In the genomic region with DNA sequence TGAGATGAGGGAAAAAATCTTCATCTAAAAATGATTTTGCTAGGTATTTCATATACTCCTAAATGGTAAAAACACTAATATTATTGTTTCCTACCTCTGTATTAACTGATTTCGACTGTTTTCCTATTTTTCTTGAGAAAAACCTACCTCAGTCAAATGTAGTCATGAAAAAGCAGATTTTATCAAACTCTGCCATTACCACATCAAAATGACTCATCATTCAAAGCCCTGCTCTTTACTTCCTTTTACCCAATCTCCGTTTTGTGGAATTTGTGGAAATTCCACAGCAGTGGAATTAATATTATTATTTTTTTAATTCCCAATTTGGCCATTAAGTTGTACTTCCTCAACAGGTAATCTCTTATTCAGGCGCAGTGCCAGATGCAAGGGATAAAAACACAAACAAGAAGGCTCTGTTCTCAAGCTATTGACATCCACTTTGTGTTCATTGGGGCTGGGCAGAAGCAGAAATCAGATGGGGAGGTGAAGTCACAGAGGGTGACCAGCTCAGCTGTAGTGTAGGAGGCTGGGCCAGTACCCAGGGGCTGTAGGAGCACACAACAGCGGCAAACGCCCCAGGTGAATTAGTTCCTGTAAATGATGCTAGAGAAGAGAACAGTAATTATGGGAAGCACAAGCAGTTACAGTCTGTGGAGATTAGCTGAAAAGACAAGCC, we compare ENCODE assay signal across 13 mouse cellular contexts.
DNase-seq lines count a peak whose midpoint lies in the region; ATAC-seq lines count a peak whose summit lies in the region.
"Had no signal": no experiment of that assay in that cellular context is flagged by ENCODE, and none has a peak within 500 bp of the region (broad histone marks: within the 10 kb centered on the region; RNA-seq: fewer than 3 reads in every experiment).

No protein-coding gene starts in this region.

- 60% methylated on average over 5 of the region's 5 CpGs for WGBS in lung, embryonic 16.5 days
- WGBS in liver, embryonic 11.5 days: 63% methylated on average over 5 of the region's 5 CpGs
- WGBS in stomach, embryonic 16.5 days: 61% methylated on average over 5 of the region's 5 CpGs
- WGBS in hindbrain, embryonic 14.5 days: 81% methylated on average over 5 of the region's 5 CpGs

- no peak overlapping the region for H3K9ac ChIP-seq in lung, embryonic 16.5 days (ENCODE audit: low read length)
- no peak overlapping the region for H3K9ac ChIP-seq in liver, embryonic 11.5 days (ENCODE audit: low read depth, low read length)
- no peak overlapping the region for H3K9ac ChIP-seq in stomach, embryonic 16.5 days (ENCODE audit: low read length)
- no peak overlapping the region for H3K9ac ChIP-seq in hindbrain, embryonic 14.5 days
- H3K9ac ChIP-seq: heart, embryonic 12.5 days; hindbrain, embryonic 13.5 days; limb, embryonic 15.5 days had no signal

- no peak for DNase-seq in lung, postnatal 14 days
- peak; percentile 16 for DNase-seq in fat pad, adult 2 months (ENCODE audit: extremely low read depth, low read depth, low spot score)
- DNase-seq in liver, embryonic 11.5 days (ENCODE audit: low spot score): peak; percentile 31
- DNase-seq in neural tube, embryonic 10.5 days (ENCODE audit: extremely low spot score, low spot score): no peak
- DNase-seq in hindbrain, embryonic 14.5 days (ENCODE audit: low spot score): no peak
- DNase-seq: spleen, adult 18-20 months; thymus, postnatal 36 days had no signal

- H3K4me2 ChIP-seq in lung, embryonic 16.5 days (ENCODE audit: low read depth, low read length): peak overlapping the region; percentile 27
- H3K4me2 ChIP-seq in liver, embryonic 11.5 days: no peak overlapping the region
- peak overlapping the region; percentile 0; the same call in 1 of the 2 replicates for H3K4me2 ChIP-seq in stomach, embryonic 16.5 days (ENCODE audit: low read depth, low read length)
- no peak overlapping the region for H3K4me2 ChIP-seq in hindbrain, embryonic 14.5 days (replicated peaks)
- H3K4me2 ChIP-seq: heart, embryonic 12.5 days; hindbrain, embryonic 13.5 days; limb, embryonic 15.5 days had no signal

- ATAC-seq in lung, embryonic 16.5 days (ENCODE audit: low read depth): peak; percentile 39
- peak; percentile 56 for ATAC-seq in liver, embryonic 11.5 days (replicated peaks; ENCODE audit: low FRiP score)
- peak; percentile 75 for ATAC-seq in stomach, embryonic 16.5 days (ENCODE audit: insufficient read depth, low FRiP score)
- ATAC-seq in hindbrain, embryonic 14.5 days (ENCODE audit: low FRiP score): no peak

- H3K27ac ChIP-seq in lung, embryonic 16.5 days (ENCODE audit: low read length): peak overlapping the region; percentile 81
- peak overlapping the region; percentile 68 for H3K27ac ChIP-seq in liver, embryonic 11.5 days (ENCODE audit: low read depth, low read length)
- peak overlapping the region; percentile 90 for H3K27ac ChIP-seq in stomach, embryonic 16.5 days (ENCODE audit: low read length)
- H3K27ac ChIP-seq in hindbrain, embryonic 14.5 days: no peak overlapping the region
- H3K27ac ChIP-seq: hindbrain, embryonic 13.5 days; limb, embryonic 15.5 days had no signal

- H3K9me3 ChIP-seq in lung, embryonic 16.5 days (ENCODE audit: control insufficient read depth, low read length): no peaks in the 10 kb centered on the region
- H3K9me3 ChIP-seq in liver, embryonic 11.5 days (ENCODE audit: control insufficient read depth, low read length): no peaks in the 10 kb centered on the region
- no peaks in the 10 kb centered on the region for H3K9me3 ChIP-seq in stomach, embryonic 16.5 days (replicated peaks; ENCODE audit: control insufficient read depth, low read length)
- H3K9me3 ChIP-seq in hindbrain, embryonic 14.5 days (ENCODE audit: control insufficient read depth, low read length): no peaks in the 10 kb centered on the region
- H3K9me3 ChIP-seq: G1E; heart, embryonic 12.5 days; hindbrain, embryonic 13.5 days; limb, embryonic 15.5 days had no signal

- no peaks in the 10 kb centered on the region for H3K36me3 ChIP-seq in lung, embryonic 16.5 days (ENCODE audit: control insufficient read depth, insufficient read depth, low read length)
- no peaks in the 10 kb centered on the region for H3K36me3 ChIP-seq in liver, embryonic 11.5 days (ENCODE audit: control insufficient read depth, insufficient read depth, low read length)
- H3K36me3 ChIP-seq in stomach, embryonic 16.5 days (ENCODE audit: control insufficient read depth, insufficient read depth, low read length): no peaks in the 10 kb centered on the region
- no peaks in the 10 kb centered on the region for H3K36me3 ChIP-seq in hindbrain, embryonic 14.5 days (replicated peaks; ENCODE audit: control insufficient read depth, insufficient read depth)
- H3K36me3 ChIP-seq: G1E; heart, embryonic 12.5 days; hindbrain, embryonic 13.5 days; limb, embryonic 15.5 days had no signal

- no peaks in the 10 kb centered on the region; the same call in 1 of the 2 replicates for H3K4me1 ChIP-seq in lung, embryonic 16.5 days (replicated peaks; ENCODE audit: control insufficient read depth, insufficient read depth, low read length)
- H3K4me1 ChIP-seq in liver, embryonic 11.5 days (replicated peaks; ENCODE audit: control insufficient read depth, insufficient read depth, low read length): no peaks in the 10 kb centered on the region; the same call in 1 of the 2 replicates
- no peaks in the 10 kb centered on the region for H3K4me1 ChIP-seq in stomach, embryonic 16.5 days (ENCODE audit: control insufficient read depth, insufficient read depth, low read length)
- no peaks in the 10 kb centered on the region for H3K4me1 ChIP-seq in hindbrain, embryonic 14.5 days (replicated peaks; ENCODE audit: control insufficient read depth, insufficient read depth, low read length)
- H3K4me1 ChIP-seq: hindbrain, embryonic 13.5 days; limb, embryonic 15.5 days had no signal

- H3K27me3 ChIP-seq in lung, embryonic 16.5 days (ENCODE audit: control insufficient read depth, insufficient read depth, low read depth, low read length): no peaks in the 10 kb centered on the region
- no peaks in the 10 kb centered on the region for H3K27me3 ChIP-seq in liver, embryonic 11.5 days (replicated peaks; ENCODE audit: control insufficient read depth, insufficient read depth, low read length)
- no peaks in the 10 kb centered on the region for H3K27me3 ChIP-seq in stomach, embryonic 16.5 days (ENCODE audit: control insufficient read depth, insufficient read depth, low read length)
- no peaks in the 10 kb centered on the region for H3K27me3 ChIP-seq in hindbrain, embryonic 14.5 days (ENCODE audit: control insufficient read depth, insufficient read depth, low read length)
- H3K27me3 ChIP-seq: heart, embryonic 12.5 days; hindbrain, embryonic 13.5 days; limb, embryonic 15.5 days had no signal

- no peak overlapping the region for H3K4me3 ChIP-seq in lung, embryonic 16.5 days (ENCODE audit: low read length)
- H3K4me3 ChIP-seq in liver, embryonic 11.5 days (ENCODE audit: low read depth, low read length): no peak overlapping the region
- no peak overlapping the region for H3K4me3 ChIP-seq in stomach, embryonic 16.5 days (replicated peaks; ENCODE audit: low read length)
- H3K4me3 ChIP-seq in hindbrain, embryonic 14.5 days (replicated peaks; ENCODE audit: low read length): no peak overlapping the region
- H3K4me3 ChIP-seq: heart, embryonic 12.5 days; hindbrain, embryonic 13.5 days; limb, embryonic 15.5 days had no signal

Comparison
In these comparisons a context has a peak if more than half of its experiments do, and no peak if none do; other contexts are left out.
1. H3K4me2 ChIP-seq: peak in lung, embryonic 16.5 days (single experiment) and stomach, embryonic 16.5 days (single experiment); none in liver, embryonic 11.5 days (single experiment) and hindbrain, embryonic 14.5 days (single experiment).
2. DNase-seq: peak in fat pad, adult 2 months (single experiment) and liver, embryonic 11.5 days (single experiment); none in lung, postnatal 14 days (single experiment), neural tube, embryonic 10.5 days (single experiment) and hindbrain, embryonic 14.5 days (single experiment).